Mouse (Mus musculus): ENCODE results near the gene Apbb1ip.

Gene Apbb1ip

DNA sequence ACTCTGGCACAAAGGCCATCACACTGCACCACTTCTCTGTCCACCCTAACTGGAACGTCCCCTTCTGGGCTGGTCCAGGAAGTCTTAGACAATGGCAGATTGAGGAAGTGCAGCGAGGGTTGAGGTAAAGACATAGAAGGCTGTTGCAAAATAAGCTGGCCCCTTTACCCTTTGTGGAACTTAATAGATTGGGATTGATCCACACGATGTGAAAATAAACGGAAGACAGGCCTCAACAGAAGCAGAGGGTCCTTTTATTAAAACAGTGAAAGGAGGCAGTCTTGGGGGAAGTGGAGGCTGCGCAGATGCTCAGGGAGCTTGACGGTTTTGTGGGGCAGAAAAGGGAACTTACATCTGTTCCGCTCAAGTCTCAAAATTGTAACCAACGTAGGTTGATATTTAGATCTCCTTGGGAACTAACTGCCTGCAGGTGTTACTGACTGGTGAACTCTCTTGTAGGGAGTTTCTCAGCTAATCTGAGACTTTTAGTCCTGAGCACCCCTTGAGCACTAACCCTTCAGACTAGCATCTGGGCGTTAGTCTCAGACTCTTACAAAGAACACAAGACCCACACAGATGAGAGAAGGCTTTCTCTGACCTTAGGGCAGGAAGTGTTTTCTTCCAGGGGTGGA lies at the start of gene Apbb1ip:
Gene Apbb1ip (plus strand): TSS at position 546 of the 632 bp plus-strand sequence.
- no peak for DNase-seq

GRCm38 (mm10) chr2:22727113-22727512 lies 46.8 kb upstream of the Apbb1ip start:
- no peak for DNase-seq

GRCm38 (mm10) chr2:22736134-22736533 lies 37.8 kb upstream of the Apbb1ip start:
- no peak for DNase-seq

DNA sequence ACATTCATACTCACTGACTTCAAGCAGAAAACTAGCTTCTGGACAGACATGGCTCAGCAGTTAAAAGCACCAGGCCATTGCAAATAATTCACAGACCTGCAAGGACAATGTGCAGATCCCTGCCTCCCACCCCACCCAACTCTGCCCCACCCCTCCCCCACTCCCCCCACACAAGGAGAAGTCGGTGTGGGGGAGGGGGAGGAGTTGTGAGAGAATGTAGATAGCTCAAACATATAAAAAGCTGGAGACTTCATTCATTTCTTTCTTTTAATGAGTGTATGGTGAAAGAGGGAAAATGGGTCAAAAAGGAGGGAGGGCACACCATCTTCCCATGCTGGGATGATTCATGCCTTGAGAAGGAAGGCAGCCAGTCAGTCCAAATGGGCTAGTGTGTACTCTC lies 34.5 kb upstream of the Apbb1ip start:
- peak; percentile 6 for DNase-seq

GRCm38 (mm10) chr2:22740441-22740840 lies 33.5 kb upstream of the Apbb1ip start:
- DNase-seq = no peak

GRCm38 (mm10) chr2:22741222-22741621 lies 32.7 kb upstream of the Apbb1ip start:
- DNase-seq = no peak

GRCm38 (mm10) chr2:22744121-22744761 lies 29.7 kb upstream of the Apbb1ip start:
- peak; percentile 11 for DNase-seq

GRCm38 (mm10) chr2:22744876-22745275 lies 29.0 kb upstream of the Apbb1ip start:
- no peak for DNase-seq

DNA sequence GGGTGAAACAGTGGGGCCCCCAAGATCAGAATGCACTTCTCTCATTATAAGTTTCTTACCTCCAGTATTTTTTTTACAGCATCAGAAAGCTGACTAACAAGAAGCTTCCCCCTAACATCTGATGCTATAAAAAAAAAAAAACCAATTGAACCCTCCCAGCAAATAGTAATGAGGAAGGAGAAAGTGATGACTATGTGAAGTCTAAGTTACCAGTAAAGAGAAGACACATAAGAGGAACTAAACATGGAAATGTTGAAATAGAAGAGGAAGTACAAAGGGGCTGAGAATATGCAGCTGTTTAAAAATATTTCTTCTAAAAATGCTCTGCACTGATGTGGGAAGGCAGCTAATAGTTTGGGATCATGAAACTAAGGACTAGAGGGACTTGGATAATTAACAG lies 27.1 kb upstream of the Apbb1ip start:
- DNase-seq = no peak

DNA sequence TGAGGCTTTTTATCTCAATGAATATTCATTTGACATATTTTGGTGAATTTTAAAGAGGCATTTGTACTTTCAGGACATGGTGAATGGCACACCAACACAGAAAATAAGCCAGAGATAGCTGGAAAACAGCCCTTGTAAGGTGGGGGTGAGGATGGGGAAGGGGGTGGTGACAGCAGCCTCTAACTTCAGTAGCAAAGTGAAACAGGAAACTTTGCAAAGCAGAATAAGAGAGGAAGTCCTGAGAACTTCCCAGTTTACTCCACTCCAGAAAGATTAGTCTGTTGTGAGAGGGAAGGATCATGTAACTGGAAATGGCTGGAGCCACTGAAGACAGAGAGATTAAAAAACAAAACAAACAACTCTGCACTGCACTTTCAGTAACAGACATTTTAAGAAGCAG lies 26.0 kb upstream of the Apbb1ip start:
- DNase-seq = no peak

GRCm38 (mm10) chr2:22749761-22750160 lies 24.1 kb upstream of the Apbb1ip start:
- no peak for DNase-seq

DNA sequence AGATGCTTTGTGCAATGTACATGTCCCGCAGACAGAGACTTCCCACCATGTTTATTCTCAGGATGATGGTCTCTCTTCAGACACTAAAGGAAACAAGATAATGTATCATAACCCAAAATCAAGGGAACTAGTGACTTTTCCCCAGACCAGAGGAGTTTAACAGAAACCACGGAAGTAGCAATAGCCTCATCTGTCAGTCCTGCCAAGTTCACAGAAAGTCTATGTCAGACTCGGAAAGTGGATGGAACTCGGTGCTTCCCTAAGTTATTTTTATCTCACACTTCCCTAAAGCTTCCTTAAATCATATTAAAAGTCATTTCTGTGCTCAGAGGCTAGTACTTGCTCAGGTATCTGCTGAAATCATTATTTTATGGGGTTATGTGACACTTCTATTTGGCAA lies 21.4 kb upstream of the Apbb1ip start:
- no peak for DNase-seq

DNA sequence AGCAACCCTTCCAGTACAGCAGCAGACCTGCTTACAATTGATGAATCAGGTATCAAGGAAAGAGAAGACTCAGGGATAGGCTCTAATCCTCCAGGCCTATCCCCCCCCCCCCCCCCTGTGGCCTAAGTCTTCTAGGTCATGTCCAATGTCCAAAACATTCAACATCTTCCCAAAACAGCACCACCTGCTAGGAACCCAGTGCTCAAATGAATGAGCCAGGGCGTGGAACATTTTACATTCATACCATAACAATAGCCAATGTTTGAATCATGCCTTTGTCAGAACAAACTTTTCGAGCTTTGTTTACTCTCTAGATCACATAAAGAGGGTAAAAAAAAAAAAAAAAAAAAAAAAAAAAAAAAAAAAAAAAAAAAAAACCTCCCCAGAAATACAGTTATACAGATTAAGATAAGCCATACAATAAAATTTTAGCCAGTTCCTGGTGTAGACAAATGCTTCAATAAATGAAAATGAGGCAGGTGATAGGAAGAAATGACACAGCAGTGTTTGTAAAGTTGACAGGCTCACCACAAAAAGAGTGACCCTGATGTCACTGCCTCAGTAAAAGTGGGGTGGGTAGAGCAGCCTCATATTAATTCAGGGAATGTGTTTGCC lies 20.3 kb upstream of the Apbb1ip start:
- DNase-seq = no peak

DNA sequence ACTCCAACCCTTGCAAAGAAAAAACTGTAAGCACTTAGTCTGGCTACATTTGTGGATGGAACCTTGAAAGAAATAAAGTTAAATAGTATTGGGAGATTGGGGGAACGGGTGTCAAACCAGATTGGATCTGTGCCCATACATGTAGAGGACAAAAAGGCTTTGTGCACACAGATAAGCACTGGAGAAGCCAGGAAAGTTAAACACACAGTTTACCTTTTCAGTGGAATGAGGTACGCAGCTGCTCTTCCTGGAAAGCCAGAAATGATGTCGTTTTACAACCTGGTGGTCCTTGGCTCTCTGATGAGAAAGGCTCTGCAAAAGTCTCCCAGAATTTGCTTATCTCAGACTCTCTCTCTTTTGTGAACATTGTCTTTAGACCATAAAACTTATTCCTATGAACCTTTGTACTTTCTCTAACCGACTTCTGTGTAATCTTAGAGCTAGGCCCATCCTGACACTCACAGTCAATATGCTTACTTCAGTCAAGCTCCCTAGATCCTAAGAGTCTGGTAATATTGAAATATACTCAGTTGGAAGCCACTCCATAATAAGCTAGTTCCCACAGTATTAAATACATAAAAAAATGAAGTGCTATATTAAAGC lies 19.6 kb upstream of the Apbb1ip start:
- no peak for DNase-seq

GRCm38 (mm10) chr2:22755561-22755960 lies 18.3 kb upstream of the Apbb1ip start:
- no peak for DNase-seq

- DNase-seq = peak; percentile 12
These were observed 15.5 kb upstream of the Apbb1ip start for GRCm38 (mm10) chr2:22758310-22758972.

DNA sequence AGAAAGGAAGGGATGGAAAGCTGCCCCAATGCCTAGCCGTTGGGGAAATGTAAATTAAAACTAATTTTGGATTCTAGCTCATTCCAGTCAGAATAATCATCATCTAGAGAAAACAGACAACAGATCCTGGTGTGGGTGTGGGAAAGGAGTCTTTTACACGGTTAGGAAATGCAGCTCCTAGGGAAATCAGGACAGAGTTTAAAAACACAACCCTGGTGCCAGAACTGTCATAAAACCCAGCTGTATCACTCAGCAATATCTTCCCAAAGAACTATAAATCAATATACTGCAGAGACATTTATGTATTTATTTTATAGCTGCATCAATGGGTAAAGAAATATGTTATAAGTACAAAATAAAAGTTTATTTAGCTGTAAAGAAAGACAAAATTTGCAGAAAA lies 13.4 kb upstream of the Apbb1ip start:
- no peak for DNase-seq

DNA sequence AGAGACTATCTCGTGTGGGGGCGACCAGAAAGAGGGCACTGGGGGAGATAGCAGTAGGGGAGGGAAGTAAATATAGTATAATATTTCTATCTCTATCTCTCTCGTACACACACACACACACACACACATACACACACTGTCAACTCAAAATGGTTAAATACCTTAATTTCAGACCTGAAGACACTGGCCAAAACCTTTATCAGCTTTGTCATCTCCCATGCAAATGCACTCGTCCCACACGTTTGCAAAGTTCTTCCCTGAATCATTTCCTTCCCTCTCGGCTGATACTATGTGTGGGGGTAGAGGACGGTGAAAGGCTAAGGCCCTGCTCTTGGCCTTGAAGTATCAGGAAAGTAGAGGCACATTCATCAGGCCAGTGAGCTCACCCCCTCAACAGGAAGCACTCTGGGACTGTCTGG lies 12.8 kb upstream of the Apbb1ip start:
- DNase-seq = no peak

- DNase-seq = no peak
These were observed 9.0 kb upstream of the Apbb1ip start for GRCm38 (mm10) chr2:22764774-22765387.

GRCm38 (mm10) chr2:22771311-22771710 lies 2.6 kb upstream of the Apbb1ip start:
- no peak for DNase-seq

DNA sequence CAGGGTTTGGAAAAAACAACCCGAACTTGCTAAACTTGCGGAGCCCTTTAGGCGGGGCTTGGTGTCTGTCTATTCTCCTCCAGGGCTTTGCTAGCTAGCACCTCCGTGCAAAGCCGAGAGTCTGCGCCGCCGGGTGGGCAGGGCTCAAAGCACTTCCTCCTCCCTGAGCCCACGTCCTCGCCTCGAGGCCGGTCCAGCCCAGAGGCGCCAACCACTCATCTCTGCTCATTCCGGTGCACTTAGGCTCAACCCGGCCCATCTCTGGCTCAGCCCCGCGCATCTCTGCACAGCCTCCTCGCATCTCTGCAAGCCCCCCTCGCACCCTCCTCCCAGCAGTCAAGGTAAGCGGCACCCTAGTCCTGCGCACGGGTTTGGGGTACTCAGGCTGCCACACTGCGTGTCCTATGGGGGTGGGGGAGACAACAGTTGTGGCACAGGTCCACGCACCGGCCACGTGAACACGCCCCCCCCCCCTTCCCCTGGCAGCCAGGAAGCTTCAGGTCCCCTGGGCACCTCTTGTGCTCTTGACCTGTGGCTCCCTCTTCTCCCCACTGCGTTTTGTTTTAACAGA lies 372 bp downstream of the Apbb1ip start:
- DNase-seq = peak; percentile 26

DNA sequence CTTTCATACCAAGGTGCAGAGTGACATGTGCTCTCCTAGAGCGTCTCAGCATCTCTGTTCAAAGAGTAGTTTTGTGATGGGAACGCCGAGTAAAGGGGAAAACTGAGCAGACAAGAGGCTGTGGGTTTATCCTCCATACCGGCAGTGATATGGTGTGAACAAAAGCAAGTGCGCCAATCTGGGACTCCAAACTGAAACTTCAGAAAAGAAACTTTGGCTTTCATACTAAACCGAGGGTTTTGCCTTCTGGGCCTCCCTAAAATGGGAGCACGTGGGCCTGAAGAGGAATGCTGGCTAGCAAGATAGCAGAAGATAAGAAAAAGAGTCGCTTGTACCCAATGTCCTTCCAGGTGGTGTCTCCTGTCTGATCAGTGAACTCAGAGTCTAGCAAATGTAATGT lies 1.3 kb downstream of the Apbb1ip start:
- DNase-seq = no peak

DNA sequence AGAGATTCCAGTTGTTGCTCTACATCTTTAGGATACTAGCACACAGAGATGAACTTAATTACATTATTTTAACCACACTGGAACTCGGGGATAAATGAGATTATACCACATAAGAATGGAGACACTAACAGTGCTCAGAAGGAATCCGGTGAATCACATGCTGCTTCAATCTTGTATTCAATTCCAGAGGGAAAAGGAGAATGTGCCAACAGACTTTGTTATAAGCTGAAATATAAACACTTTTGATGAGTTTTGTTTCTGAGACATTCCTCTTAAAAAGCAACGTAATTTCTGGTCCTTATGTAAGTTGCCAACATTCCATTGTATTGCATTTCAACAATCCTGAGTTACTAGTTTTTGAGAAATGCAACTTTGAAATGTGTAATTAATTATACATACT lies 1.8 kb downstream of the Apbb1ip start:
- no peak for DNase-seq
